Mouse (Mus musculus): ENCODE results near the gene Tacstd2. TPM values are rescaled to one million over a fixed set of nuclear protein-coding genes. Genes with fewer than 3 reads are reported as not detected.

Tacstd2 gene
- not detected for polyA plus RNA-seq (2017; shearing (Covaris generic))

GRCm38 (mm10) chr6:67535777-67536054 lies at the start of gene Tacstd2:
Gene Tacstd2, minus strand, starts transcription at chr6:67535796.

GRCm38 (mm10) chr6:67491755-67492154 lies 43.8 kb downstream of the Tacstd2 start, which contains the start of gene Il23r:
Gene Il23r, minus strand, starts transcription at chr6:67491855.

Other genes with a start within 250 kb of the Tacstd2 start
- 0.66 TPM for gene Il12rb2, start 159.6 kb downstream of the Tacstd2 start, polyA plus RNA-seq (2017; shearing (Covaris generic))
- gene Il23r, start 43.9 kb downstream of the Tacstd2 start, polyA plus RNA-seq (2017; shearing (Covaris generic)) = 0.69 TPM